Mouse (Mus musculus): ENCODE data around the gene Zfp612. TPM values are rescaled to one million over a fixed set of nuclear protein-coding genes. Genes with fewer than 3 reads are reported as not detected.

The Zfp612 gene
- 13.5 and 15.0 TPM in 2 replicates for polyA plus RNA-seq (2012; rRNA removed)

GRCm38 (mm10) chr8:110079282-110080221 is at the start of gene Zfp612:
TSS of gene Zfp612 (plus strand) at chr8:110079746.

GRCm38 (mm10) chr8:110039659-110040058 is 39.9 kb upstream of the Zfp612 start, which contains the start of gene Chst4:
TSS of gene Chst4 (minus strand) at chr8:110039740.

DNA sequence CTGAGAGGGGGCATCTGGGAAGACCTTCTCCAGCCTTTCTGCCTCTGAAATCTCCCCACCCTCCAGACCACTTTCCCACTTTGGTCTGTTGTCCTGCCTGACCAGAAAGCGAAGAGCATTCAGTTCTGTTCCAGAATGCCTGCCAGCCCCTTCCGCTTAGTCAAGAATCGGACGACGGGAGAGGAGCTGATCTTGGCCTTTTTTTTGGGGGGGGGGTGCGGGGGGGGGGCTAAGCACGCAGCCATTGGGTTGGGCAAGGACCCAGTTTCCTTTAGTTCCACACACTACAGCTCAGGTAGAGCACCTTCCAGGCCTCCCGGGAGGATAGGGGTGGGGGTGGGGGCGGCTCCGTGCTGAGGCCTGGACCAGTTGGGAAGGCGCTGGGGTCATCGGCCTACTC is 21.4 kb downstream of the Zfp612 start, which contains the start of gene Gm21964:
Gm21964 (plus strand) TSS at position 301 of the 400 bp plus-strand sequence.

GRCm38 (mm10) chr8:110102653-110103052 is 23.1 kb downstream of the Zfp612 start, which contains the start of gene Gm17720:
TSS of gene Gm17720 (minus strand) at chr8:110102753.

Other genes with a start within 250 kb of the Zfp612 start
- gene Phlpp2, start 211.2 kb upstream of the Zfp612 start, polyA plus RNA-seq (2012; rRNA removed), result 17.6 and 19.6 TPM in 2 replicates
- 0.53 and 0.60 TPM in 2 replicates for gene Marveld3, start 117.5 kb upstream of the Zfp612 start, polyA plus RNA-seq (2012; rRNA removed)
- gene Tat, start 89.3 kb upstream of the Zfp612 start, polyA plus RNA-seq (2012; rRNA removed), result 0.09 and 0.12 TPM in 2 replicates
- gene Chst4, start 40.0 kb upstream of the Zfp612 start, polyA plus RNA-seq (2012; rRNA removed), result not detected in 2 replicates
- not detected in 2 replicates for gene Gm21964, start 21.5 kb downstream of the Zfp612 start, polyA plus RNA-seq (2012; rRNA removed)
- not detected in 2 replicates for gene Gm17720, start 23.0 kb downstream of the Zfp612 start, polyA plus RNA-seq (2012; rRNA removed)
- 81.8 and 116 TPM in 2 replicates for gene Calb2, start 88.5 kb downstream of the Zfp612 start, polyA plus RNA-seq (2012; rRNA removed)
- gene Cmtr2, start 135.9 kb downstream of the Zfp612 start, polyA plus RNA-seq (2012; rRNA removed), result 13.1 and 15.1 TPM in 2 replicates
- gene Hydin, start 187.2 kb downstream of the Zfp612 start, polyA plus RNA-seq (2012; rRNA removed), result 0.26 and 0.43 TPM in 2 replicates

Data from central nervous system, embryonic 18 days (tissue).